Mouse (Mus musculus): Measurements from ENCODE around the gene Zfp949. TPM values are rescaled to one million over a fixed set of nuclear protein-coding genes. Genes with fewer than 3 reads are reported as not detected.
"Not testable (repeated sequence)": the region's sequence is repeated elsewhere in the genome, so short reads cannot be mapped to it uniquely, and the experiment has no call there.

The Zfp949 gene
- total and polyA plus RNA-seq, 3 experiments: 5.2 to 9.3 (median 7.5) TPM

- in situ Hi-C loops (cut with MboI; ENCODE audit: low pct_ligation_motif_present, low pct_unique_long_range_greater_than_20kb, low sequenced_read_pairs): no loop called here
- H3K9ac ChIP-seq (ENCODE audit: insufficient read depth, low read depth): no peak overlapping the region
- H3K79me2 ChIP-seq (replicated peaks; ENCODE audit: control insufficient read depth, extremely low read depth, insufficient read depth, poor library complexity, severe bottlenecking): no peaks in the 10 kb centered on the region
- H3K27me3 ChIP-seq (replicated peaks): no peaks in the 10 kb centered on the region
- no peak overlapping the region for H3K4me3 ChIP-seq (replicated peaks in 1 of 3; ENCODE audit: low read depth in 2 of 3, low read length in 2 of 3, poor library complexity in 1 of 3)
- DNase-seq (ENCODE audit: extremely low read depth): no peak
- TF ChIP-seq POLR2AphosphoS2 (IDR thresholded peaks at IDR 0.05; ENCODE audit: low read depth, low read length): no peak
- TF ChIP-seq CTCF (conservative IDR thresholded peaks at IDR 0.05 in 1 of 2, IDR thresholded peaks at IDR 0.05 in 1 of 2; ENCODE audit: low read depth in 2 of 2, low read length in 2 of 2): no peak
- no peak for TF ChIP-seq TCF12 (IDR thresholded peaks at IDR 0.05; ENCODE audit: low read depth, low read length)
- no peak for TF ChIP-seq ZMIZ1 (IDR thresholded peaks at IDR 0.05; ENCODE audit: low read depth, low read length)
- TF ChIP-seq E2F4 (IDR thresholded peaks at IDR 0.05; ENCODE audit: insufficient replicate concordance, low read depth, low read length): no peak
- no peaks in the 10 kb centered on the region for H3K9me3 ChIP-seq (replicated peaks; ENCODE audit: low read length)
- peaks cover 31 to 50% of the 10 kb centered on the region in 2 experiments for H3K36me3 ChIP-seq (replicated peaks in 1 of 2; ENCODE audit: control insufficient read depth in 1 of 2, insufficient read depth in 1 of 2, low read length in 1 of 2)
- H3K4me2 ChIP-seq (ENCODE audit: insufficient read depth, low read depth, poor library complexity, severe bottlenecking): no peak overlapping the region
- H3K27ac ChIP-seq (ENCODE audit: insufficient read depth, low read depth): no peak overlapping the region
- dilution Hi-C loops (cut with MboI; ENCODE audit: extremely low pct_ligation_motif_present, extremely low pct_unique_long_range_greater_than_20kb, low sequenced_read_pairs): no loop called here
- 0 out of 4 replicates have a peak, but pooled peaks cover 0 to 3% of the 10 kb centered on the region in 2 experiments for H3K4me1 ChIP-seq (ENCODE audit: control insufficient read depth in 1 of 2, insufficient read depth in 2 of 2)
These were observed 10.3 kb downstream of the Zfp949 start for GRCm38 (mm10) chr9:88558146-88558545.

- DNase-seq (ENCODE audit: extremely low read depth); H3K27ac ChIP-seq (ENCODE audit: insufficient read depth, low read depth); H3K4me1 ChIP-seq (ENCODE audit: control insufficient read depth in 1 of 2, insufficient read depth in 2 of 2); H3K9me3 ChIP-seq (replicated peaks; ENCODE audit: low read length); H3K4me2 ChIP-seq (ENCODE audit: insufficient read depth, low read depth, poor library complexity, severe bottlenecking); dilution Hi-C loops (cut with MboI; ENCODE audit: extremely low pct_ligation_motif_present, extremely low pct_unique_long_range_greater_than_20kb, low sequenced_read_pairs); H3K4me3 ChIP-seq (replicated peaks in 1 of 3; ENCODE audit: low read depth in 2 of 3, low read length in 2 of 3, poor library complexity in 1 of 3); in situ Hi-C loops (cut with MboI; ENCODE audit: low pct_ligation_motif_present, low pct_unique_long_range_greater_than_20kb, low sequenced_read_pairs); H3K79me2 ChIP-seq (replicated peaks; ENCODE audit: control insufficient read depth, extremely low read depth, insufficient read depth, poor library complexity, severe bottlenecking); H3K27me3 ChIP-seq (replicated peaks); H3K9ac ChIP-seq (ENCODE audit: insufficient read depth, low read depth): not testable (repeated sequence)
- peaks cover 22 to 40% of the 10 kb centered on the region in 2 experiments for H3K36me3 ChIP-seq (replicated peaks in 1 of 2; ENCODE audit: control insufficient read depth in 1 of 2, insufficient read depth in 1 of 2, low read length in 1 of 2)
These were observed 13.7 kb downstream of the Zfp949 start for GRCm38 (mm10) chr9:88561476-88561875.

- dilution Hi-C loops (cut with MboI; ENCODE audit: extremely low pct_ligation_motif_present, extremely low pct_unique_long_range_greater_than_20kb, low sequenced_read_pairs): not testable (repeated sequence)
These were observed 22.7 kb downstream of the Zfp949 start for GRCm38 (mm10) chr9:88570471-88570870.

GRCm38 (mm10) chr9:88580591-88580990 lies 32.8 kb downstream of the Zfp949 start, which contains the start of gene Trim43a:
Trim43a (plus strand) TSS chr9:88580891.
- in situ Hi-C loops (cut with MboI; ENCODE audit: low pct_ligation_motif_present, low pct_unique_long_range_greater_than_20kb, low sequenced_read_pairs); H3K79me2 ChIP-seq (replicated peaks; ENCODE audit: control insufficient read depth, extremely low read depth, insufficient read depth, poor library complexity, severe bottlenecking); dilution Hi-C loops (cut with MboI; ENCODE audit: extremely low pct_ligation_motif_present, extremely low pct_unique_long_range_greater_than_20kb, low sequenced_read_pairs); DNase-seq (ENCODE audit: extremely low read depth); H3K27ac ChIP-seq (ENCODE audit: insufficient read depth, low read depth); H3K36me3 ChIP-seq (replicated peaks in 1 of 2; ENCODE audit: control insufficient read depth in 1 of 2, insufficient read depth in 1 of 2, low read length in 1 of 2); H3K9ac ChIP-seq (ENCODE audit: insufficient read depth, low read depth); H3K4me3 ChIP-seq (replicated peaks in 1 of 3; ENCODE audit: low read depth in 2 of 3, low read length in 2 of 3, poor library complexity in 1 of 3); H3K27me3 ChIP-seq (replicated peaks); H3K9me3 ChIP-seq (replicated peaks; ENCODE audit: low read length); H3K4me1 ChIP-seq (ENCODE audit: control insufficient read depth in 1 of 2, insufficient read depth in 2 of 2); H3K4me2 ChIP-seq (ENCODE audit: insufficient read depth, low read depth, poor library complexity, severe bottlenecking): not testable (repeated sequence)

More at GRCm38 (mm10) chr9:88570471-88570870, 22.7 kb downstream of the Zfp949 start:
- H3K27ac ChIP-seq (ENCODE audit: insufficient read depth, low read depth); H3K4me1 ChIP-seq (ENCODE audit: control insufficient read depth in 1 of 2, insufficient read depth in 2 of 2); in situ Hi-C loops (cut with MboI; ENCODE audit: low pct_ligation_motif_present, low pct_unique_long_range_greater_than_20kb, low sequenced_read_pairs); DNase-seq (ENCODE audit: extremely low read depth); H3K4me3 ChIP-seq (replicated peaks in 1 of 3; ENCODE audit: low read depth in 2 of 3, low read length in 2 of 3, poor library complexity in 1 of 3); H3K27me3 ChIP-seq (replicated peaks); H3K9ac ChIP-seq (ENCODE audit: insufficient read depth, low read depth); H3K4me2 ChIP-seq (ENCODE audit: insufficient read depth, low read depth, poor library complexity, severe bottlenecking); H3K79me2 ChIP-seq (replicated peaks; ENCODE audit: control insufficient read depth, extremely low read depth, insufficient read depth, poor library complexity, severe bottlenecking): not testable (repeated sequence)
- Histone ChIP-seq H3K36me3 (replicated peaks in 1 of 2; ENCODE audit: control insufficient read depth in 1 of 2, insufficient read depth in 1 of 2, low read length in 1 of 2) (peaks cover 30 to 34% of the 10 kb centered on the region in 2 experiments), H3K9me3 (replicated peaks; ENCODE audit: low read length) (peaks cover 32% of the 10 kb centered on the region)

GRCm38 (mm10) chr9:88593708-88594107 lies 45.9 kb downstream of the Zfp949 start:
- H3K79me2 ChIP-seq (replicated peaks; ENCODE audit: control insufficient read depth, extremely low read depth, insufficient read depth, poor library complexity, severe bottlenecking); in situ Hi-C loops (cut with MboI; ENCODE audit: low pct_ligation_motif_present, low pct_unique_long_range_greater_than_20kb, low sequenced_read_pairs); DNase-seq (ENCODE audit: extremely low read depth); H3K27ac ChIP-seq (ENCODE audit: insufficient read depth, low read depth); H3K4me1 ChIP-seq (ENCODE audit: control insufficient read depth in 1 of 2, insufficient read depth in 2 of 2); H3K9me3 ChIP-seq (replicated peaks; ENCODE audit: low read length); H3K36me3 ChIP-seq (replicated peaks in 1 of 2; ENCODE audit: control insufficient read depth in 1 of 2, insufficient read depth in 1 of 2, low read length in 1 of 2); H3K4me3 ChIP-seq (replicated peaks in 1 of 3; ENCODE audit: low read depth in 2 of 3, low read length in 2 of 3, poor library complexity in 1 of 3); H3K4me2 ChIP-seq (ENCODE audit: insufficient read depth, low read depth, poor library complexity, severe bottlenecking); H3K9ac ChIP-seq (ENCODE audit: insufficient read depth, low read depth); H3K27me3 ChIP-seq (replicated peaks); dilution Hi-C loops (cut with MboI; ENCODE audit: extremely low pct_ligation_motif_present, extremely low pct_unique_long_range_greater_than_20kb, low sequenced_read_pairs): not testable (repeated sequence)
